Mouse (Mus musculus): ENCODE measurements around the gene Nps. TPM values are rescaled to one million over a fixed set of nuclear protein-coding genes. Genes with fewer than 3 reads are reported as not detected.
"Not testable (repeated sequence)": the region's sequence is repeated elsewhere in the genome, so short reads cannot be mapped to it uniquely, and the experiment has no call there.

The Nps gene
- 0.18 TPM in 1 of 2 replicates, not detected in the other for polyA plus RNA-seq (2014; fragmentation: Nextera tagmentation; extraction: Ambion mirVana)

GRCm38 (mm10) chr7:135258053-135258753 is at the start of gene Nps:
TSS of gene Nps (plus strand) at chr7:135258703.
- WGBS: 89% methylated on average over 19 of the region's 19 CpGs
- not testable (repeated sequence) for H3K36me3 ChIP-seq (ENCODE audit: control insufficient read depth, insufficient read depth, low read length); H3K27me3 ChIP-seq (replicated peaks; ENCODE audit: control insufficient read depth, insufficient read depth, low read length); H3K27ac ChIP-seq (replicated peaks; ENCODE audit: low read depth, low read length); H3K4me2 ChIP-seq (ENCODE audit: low read depth, low read length); DNase-seq (ENCODE audit: low spot score); H3K4me1 ChIP-seq (ENCODE audit: control insufficient read depth, insufficient read depth, low read length); H3K9ac ChIP-seq (ENCODE audit: low read depth, low read length); H3K9me3 ChIP-seq (ENCODE audit: control insufficient read depth, low read length); H3K4me3 ChIP-seq (ENCODE audit: low read depth, low read length); ATAC-seq (ENCODE audit: low read depth)

DNA sequence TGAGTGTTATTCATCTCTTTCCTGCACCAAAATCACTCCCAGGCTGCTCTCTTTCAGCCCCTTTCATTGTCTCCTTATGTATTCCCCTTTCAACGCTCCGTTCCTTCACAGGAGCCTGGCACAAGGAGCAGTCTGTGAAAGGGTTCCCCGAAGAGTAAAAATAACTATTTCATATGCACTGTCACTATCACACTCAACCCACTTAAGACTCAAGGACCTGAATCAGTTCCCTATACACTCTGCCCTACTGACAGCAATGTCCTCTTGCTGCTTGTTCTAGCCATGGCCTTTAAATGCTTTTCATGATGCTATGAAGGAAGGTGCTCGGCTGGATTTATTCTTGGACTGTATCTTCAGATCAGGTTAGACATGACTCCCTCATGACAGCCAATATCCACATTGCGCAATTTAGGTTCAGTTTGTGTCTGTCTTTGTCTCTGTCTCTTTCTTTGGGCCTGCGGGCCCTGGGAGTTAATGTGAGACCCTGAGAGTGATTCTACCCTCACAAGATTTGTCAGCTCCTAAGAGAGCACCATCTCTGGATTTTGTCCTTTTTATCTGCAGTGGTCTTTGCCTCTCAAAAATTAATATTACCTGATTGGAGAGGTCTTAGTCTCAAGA is 49.4 kb upstream of the Nps start:
- no peaks in the 10 kb centered on the region for H3K4me1 ChIP-seq (ENCODE audit: control insufficient read depth, insufficient read depth, low read length)

DNA sequence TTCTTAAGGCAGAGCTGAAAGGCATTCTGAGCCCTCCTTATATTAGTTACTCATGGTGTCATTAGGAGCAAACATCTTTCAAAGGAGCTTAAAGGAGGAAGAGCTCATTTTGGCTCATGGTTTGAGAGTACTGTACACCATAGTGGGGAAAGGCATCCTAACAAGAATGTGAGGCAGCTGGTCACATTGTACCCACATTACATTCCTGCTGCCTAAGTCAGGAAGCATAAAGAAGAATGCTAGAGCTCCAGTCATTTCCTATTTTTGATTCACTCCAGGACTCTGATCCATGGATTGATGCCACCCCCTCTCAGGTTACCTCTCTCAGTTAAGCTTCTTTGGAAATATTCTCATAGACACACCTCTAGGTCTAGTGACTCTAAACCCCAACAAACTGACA is 48.2 kb upstream of the Nps start:
- ATAC-seq (ENCODE audit: low read depth) (no peak), DNase-seq (ENCODE audit: low spot score) (no peak)
- H3K9ac ChIP-seq (ENCODE audit: low read depth, low read length): no peak overlapping the region
- no peaks in the 10 kb centered on the region for H3K36me3 ChIP-seq (ENCODE audit: control insufficient read depth, insufficient read depth, low read length)
- H3K27me3 ChIP-seq (replicated peaks; ENCODE audit: control insufficient read depth, insufficient read depth, low read length): no peaks in the 10 kb centered on the region
- no peak overlapping the region for H3K4me3 ChIP-seq (ENCODE audit: low read depth, low read length)
- H3K9me3 ChIP-seq (ENCODE audit: control insufficient read depth, low read length): no peaks in the 10 kb centered on the region
- no peaks in the 10 kb centered on the region for H3K4me1 ChIP-seq (ENCODE audit: control insufficient read depth, insufficient read depth, low read length)
- H3K27ac ChIP-seq (replicated peaks; ENCODE audit: low read depth, low read length): no peak overlapping the region
- H3K4me2 ChIP-seq (ENCODE audit: low read depth, low read length): no peak overlapping the region

More for the DNA sequence above, 49.4 kb upstream of the Nps start:
- no peaks in the 10 kb centered on the region for H3K27me3 ChIP-seq (replicated peaks; ENCODE audit: control insufficient read depth, insufficient read depth, low read length)
- DNase-seq (ENCODE audit: low spot score) (no peak), ATAC-seq (ENCODE audit: low read depth) (no peak)
- H3K9ac ChIP-seq (ENCODE audit: low read depth, low read length): no peak overlapping the region
- H3K9me3 ChIP-seq (ENCODE audit: control insufficient read depth, low read length): no peaks in the 10 kb centered on the region
- H3K4me2 ChIP-seq (ENCODE audit: low read depth, low read length): no peak overlapping the region
- no peaks in the 10 kb centered on the region for H3K36me3 ChIP-seq (ENCODE audit: control insufficient read depth, insufficient read depth, low read length)
- no peak overlapping the region for H3K27ac ChIP-seq (replicated peaks; ENCODE audit: low read depth, low read length)
- WGBS: 92% methylated on average over 6 of the region's 6 CpGs
- no peak overlapping the region for H3K4me3 ChIP-seq (ENCODE audit: low read depth, low read length)

- WGBS: 84% methylated on average over 2 of the region's 2 CpGs
- ATAC-seq (ENCODE audit: low read depth) (no peak), DNase-seq (ENCODE audit: low spot score) (no peak)
- Histone ChIP-seq H3K27me3 (replicated peaks; ENCODE audit: control insufficient read depth, insufficient read depth, low read length) (no peaks in the 10 kb centered on the region), H3K9ac (ENCODE audit: low read depth, low read length) (no peak overlapping the region), H3K36me3 (ENCODE audit: control insufficient read depth, insufficient read depth, low read length) (no peaks in the 10 kb centered on the region), H3K4me3 (ENCODE audit: low read depth, low read length) (no peak overlapping the region), H3K4me2 (ENCODE audit: low read depth, low read length) (no peak overlapping the region), H3K27ac (replicated peaks; ENCODE audit: low read depth, low read length) (no peak overlapping the region), H3K9me3 (ENCODE audit: control insufficient read depth, low read length) (no peaks in the 10 kb centered on the region), H3K4me1 (ENCODE audit: control insufficient read depth, insufficient read depth, low read length) (no peaks in the 10 kb centered on the region)
Measured at GRCm38 (mm10) chr7:135210831-135211230, 47.7 kb upstream of the Nps start.

DNA sequence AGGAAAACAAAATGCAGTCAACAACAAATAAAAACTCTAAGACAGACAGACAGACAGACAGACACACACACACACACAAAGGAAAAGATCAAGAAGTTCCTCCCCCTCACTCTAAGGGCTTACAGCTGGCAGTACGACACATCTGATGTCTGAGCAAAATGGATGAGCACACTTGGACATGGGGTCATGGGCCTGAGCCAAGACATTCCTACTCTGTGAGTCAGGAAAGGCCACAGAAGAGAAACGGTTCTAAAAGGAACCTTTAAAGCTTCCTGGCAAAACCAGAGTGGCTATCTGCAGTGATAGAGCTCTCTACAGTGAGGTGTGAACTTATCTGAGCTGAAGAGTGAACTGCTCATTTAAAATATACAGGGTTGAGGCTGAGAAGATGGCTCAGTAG is 46.0 kb upstream of the Nps start:
- H3K4me3 ChIP-seq (ENCODE audit: low read depth, low read length): no peak overlapping the region
- DNase-seq (ENCODE audit: low spot score): peak; percentile 40
- no peak for ATAC-seq (ENCODE audit: low read depth)

DNA sequence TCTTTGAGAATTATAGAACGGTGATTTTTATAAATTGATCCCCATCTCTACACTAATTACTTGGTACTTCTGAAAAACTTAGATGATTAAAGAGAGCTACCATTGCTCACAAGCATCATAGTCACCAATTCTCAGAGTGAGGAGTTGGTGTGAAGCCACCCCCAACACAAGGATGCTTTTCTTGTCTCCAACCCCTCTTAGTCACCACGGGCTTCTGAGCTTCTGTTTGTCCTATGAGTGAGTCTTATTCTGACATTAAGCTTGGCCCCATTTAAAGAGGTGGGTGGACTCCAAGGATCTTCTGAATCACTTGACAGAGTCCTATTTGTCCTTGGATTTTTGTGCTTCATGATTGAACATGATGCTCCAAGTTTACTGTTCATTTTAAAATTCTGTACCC is 37.0 kb upstream of the Nps start:
- Histone ChIP-seq H3K4me3 (ENCODE audit: low read depth, low read length) (no peak overlapping the region), H3K27ac (replicated peaks; ENCODE audit: low read depth, low read length) (no peak overlapping the region), H3K27me3 (replicated peaks; ENCODE audit: control insufficient read depth, insufficient read depth, low read length) (no peaks in the 10 kb centered on the region), H3K4me2 (ENCODE audit: low read depth, low read length) (no peak overlapping the region), H3K9ac (ENCODE audit: low read depth, low read length) (no peak overlapping the region), H3K36me3 (ENCODE audit: control insufficient read depth, insufficient read depth, low read length) (no peaks in the 10 kb centered on the region), H3K9me3 (ENCODE audit: control insufficient read depth, low read length) (no peaks in the 10 kb centered on the region), H3K4me1 (ENCODE audit: control insufficient read depth, insufficient read depth, low read length) (no peaks in the 10 kb centered on the region)
- DNase-seq (ENCODE audit: low spot score) (no peak), ATAC-seq (ENCODE audit: low read depth) (no peak)
- WGBS: 78% methylated on average over 2 of the region's 2 CpGs

More for the DNA sequence above, 46.0 kb upstream of the Nps start:
- H3K36me3 ChIP-seq (ENCODE audit: control insufficient read depth, insufficient read depth, low read length): no peaks in the 10 kb centered on the region
- H3K9me3 ChIP-seq (ENCODE audit: control insufficient read depth, low read length): no peaks in the 10 kb centered on the region
- no peak overlapping the region for H3K9ac ChIP-seq (ENCODE audit: low read depth, low read length)
- H3K27ac ChIP-seq (replicated peaks; ENCODE audit: low read depth, low read length): no peak overlapping the region
- no peak overlapping the region for H3K4me2 ChIP-seq (ENCODE audit: low read depth, low read length)
- H3K27me3 ChIP-seq (replicated peaks; ENCODE audit: control insufficient read depth, insufficient read depth, low read length): no peaks in the 10 kb centered on the region
- WGBS: 50% methylated on average over 2 of the region's 2 CpGs
- H3K4me1 ChIP-seq (ENCODE audit: control insufficient read depth, insufficient read depth, low read length): no peaks in the 10 kb centered on the region

DNA sequence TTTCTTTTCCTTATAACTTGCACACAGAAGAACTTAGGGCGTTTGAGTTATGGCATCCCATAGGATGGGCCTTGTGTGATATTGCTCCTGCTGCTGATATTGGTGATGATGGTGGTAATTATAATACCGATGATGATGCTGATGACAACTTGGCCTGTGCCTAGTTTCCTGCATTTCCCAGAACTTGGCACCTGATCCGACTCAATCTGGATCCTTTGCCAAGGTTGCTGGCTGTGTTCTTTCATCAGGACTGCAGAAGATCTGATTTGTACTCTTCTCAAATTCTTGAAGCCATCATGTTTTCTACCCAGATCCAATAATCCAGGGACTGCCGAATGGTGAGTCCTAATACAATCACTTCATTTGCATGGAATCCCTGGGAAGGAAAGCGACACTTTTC is 32.5 kb upstream of the Nps start:
- Histone ChIP-seq H3K9ac (ENCODE audit: low read depth, low read length) (no peak overlapping the region), H3K4me3 (ENCODE audit: low read depth, low read length) (no peak overlapping the region), H3K9me3 (ENCODE audit: control insufficient read depth, low read length) (no peaks in the 10 kb centered on the region), H3K36me3 (ENCODE audit: control insufficient read depth, insufficient read depth, low read length) (no peaks in the 10 kb centered on the region), H3K4me2 (ENCODE audit: low read depth, low read length) (no peak overlapping the region), H3K27me3 (replicated peaks; ENCODE audit: control insufficient read depth, insufficient read depth, low read length) (no peaks in the 10 kb centered on the region), H3K4me1 (ENCODE audit: control insufficient read depth, insufficient read depth, low read length) (no peaks in the 10 kb centered on the region), H3K27ac (replicated peaks; ENCODE audit: low read depth, low read length) (no peak overlapping the region)
- no peak for ATAC-seq (ENCODE audit: low read depth)
- no peak for DNase-seq (ENCODE audit: low spot score)
- WGBS: 80% methylated on average over 5 of the region's 5 CpGs

- DNase-seq (ENCODE audit: low spot score): peak; percentile 77
- Histone ChIP-seq H3K9me3 (ENCODE audit: control insufficient read depth, low read length) (no peaks in the 10 kb centered on the region), H3K36me3 (ENCODE audit: control insufficient read depth, insufficient read depth, low read length) (no peaks in the 10 kb centered on the region), H3K9ac (ENCODE audit: low read depth, low read length) (no peak overlapping the region), H3K4me2 (ENCODE audit: low read depth, low read length) (no peak overlapping the region), H3K4me3 (ENCODE audit: low read depth, low read length) (no peak overlapping the region), H3K27ac (replicated peaks; ENCODE audit: low read depth, low read length) (no peak overlapping the region), H3K4me1 (ENCODE audit: control insufficient read depth, insufficient read depth, low read length) (peaks cover 6% of the 10 kb centered on the region), H3K27me3 (replicated peaks; ENCODE audit: control insufficient read depth, insufficient read depth, low read length) (no peaks in the 10 kb centered on the region)
- ATAC-seq (ENCODE audit: low read depth): no peak
- 16% methylated on average over 3 of the region's 3 CpGs for WGBS
Measured at GRCm38 (mm10) chr7:135237152-135237551, 21.4 kb upstream of the Nps start.

- DNase-seq (ENCODE audit: low spot score) (no peak), ATAC-seq (ENCODE audit: low read depth) (no peak)
- H3K4me1 ChIP-seq (ENCODE audit: control insufficient read depth, insufficient read depth, low read length): peaks cover 6% of the 10 kb centered on the region
- H3K9ac ChIP-seq (ENCODE audit: low read depth, low read length): no peak overlapping the region
- H3K9me3 ChIP-seq (ENCODE audit: control insufficient read depth, low read length): no peaks in the 10 kb centered on the region
- H3K27ac ChIP-seq (replicated peaks; ENCODE audit: low read depth, low read length): no peak overlapping the region
- no peaks in the 10 kb centered on the region for H3K36me3 ChIP-seq (ENCODE audit: control insufficient read depth, insufficient read depth, low read length)
- no peak overlapping the region for H3K4me2 ChIP-seq (ENCODE audit: low read depth, low read length)
- whole genome bisulfite sequencing: 88% methylated on average over 4 of the region's 4 CpGs
- H3K4me3 ChIP-seq (ENCODE audit: low read depth, low read length): no peak overlapping the region
- H3K27me3 ChIP-seq (replicated peaks; ENCODE audit: control insufficient read depth, insufficient read depth, low read length): no peaks in the 10 kb centered on the region
Measured at GRCm38 (mm10) chr7:135239441-135239840, 19.1 kb upstream of the Nps start.
